Mouse (Mus musculus): ENCODE data around the gene Map3k20. TPM values are rescaled to one million over a fixed set of nuclear protein-coding genes. Genes with fewer than 3 reads are reported as not detected.

Map3k20 gene
- total RNA-seq, 1 experiment from 2014 or later = 39.2 TPM

DNA sequence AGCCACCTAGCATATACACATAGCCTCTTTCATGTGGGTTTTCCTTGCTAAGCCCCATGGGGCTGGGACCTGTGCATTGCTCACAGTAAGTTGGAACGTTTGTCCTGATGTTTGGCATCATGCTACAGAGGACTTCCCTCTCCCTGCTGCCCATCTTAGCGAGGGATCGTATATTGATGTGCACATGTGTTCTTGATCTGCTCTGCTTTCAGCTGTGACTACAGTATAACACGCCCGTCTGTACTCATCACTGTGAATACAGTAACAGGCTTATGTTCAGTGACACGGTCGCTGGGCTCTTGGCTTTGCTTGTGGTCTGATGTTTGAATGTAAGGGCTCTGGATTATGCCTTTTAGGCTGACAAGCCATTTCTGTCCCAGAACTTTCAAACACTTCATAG lies 20.3 kb downstream of the Map3k20 start:
- ATAC-seq (replicated peaks in 1 of 2; ENCODE audit: insufficient read depth in 1 of 2, low FRiP score in 2 of 2, low TSS enrichment in 1 of 2, low read depth in 1 of 2, poor library complexity in 2 of 2, severe bottlenecking in 2 of 2) = no peak

DNA sequence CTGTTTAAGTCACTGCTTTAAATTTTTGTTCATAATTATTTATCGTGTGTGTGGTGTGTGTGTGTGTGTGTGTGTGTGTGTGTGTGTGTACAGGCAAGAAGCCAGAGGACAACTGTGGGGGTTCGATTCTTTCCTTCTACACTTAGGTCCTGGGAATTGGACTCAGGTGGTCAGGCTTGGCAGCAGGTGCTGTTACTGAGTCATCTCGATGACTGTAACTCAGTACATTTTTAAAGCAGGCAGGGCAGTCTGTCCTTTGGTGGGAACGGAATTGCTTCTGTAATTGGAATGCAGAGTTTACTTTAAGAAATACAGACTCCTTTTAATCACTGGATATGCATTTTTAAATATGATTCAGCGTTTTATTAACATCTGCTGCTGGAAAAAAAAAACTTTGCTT lies 22.9 kb downstream of the Map3k20 start:
- no peak for ATAC-seq (replicated peaks in 1 of 2; ENCODE audit: insufficient read depth in 1 of 2, low FRiP score in 2 of 2, low TSS enrichment in 1 of 2, low read depth in 1 of 2, poor library complexity in 2 of 2, severe bottlenecking in 2 of 2)

DNA sequence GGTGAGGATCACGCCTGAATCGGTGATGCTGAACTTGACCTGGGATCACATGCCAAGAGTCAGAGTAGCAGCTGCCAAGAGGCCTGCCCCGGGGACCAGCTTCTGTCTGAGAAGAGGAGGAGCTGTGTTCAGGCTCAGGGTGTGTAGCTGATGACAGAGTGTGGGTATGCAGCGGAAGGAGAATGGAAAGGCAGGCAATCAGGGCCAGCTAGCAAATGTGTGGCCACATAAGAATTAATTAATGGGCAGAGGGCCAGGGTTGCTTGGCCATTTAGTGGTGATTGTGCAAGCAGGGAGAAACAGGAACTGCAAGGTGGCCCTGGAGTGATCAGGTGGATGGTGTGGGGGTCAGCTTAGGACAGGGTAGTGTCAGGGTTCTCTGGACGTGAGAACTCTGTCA lies 23.5 kb downstream of the Map3k20 start:
- ATAC-seq (replicated peaks in 1 of 2; ENCODE audit: insufficient read depth in 1 of 2, low FRiP score in 2 of 2, low TSS enrichment in 1 of 2, low read depth in 1 of 2, poor library complexity in 2 of 2, severe bottlenecking in 2 of 2) = no peak

DNA sequence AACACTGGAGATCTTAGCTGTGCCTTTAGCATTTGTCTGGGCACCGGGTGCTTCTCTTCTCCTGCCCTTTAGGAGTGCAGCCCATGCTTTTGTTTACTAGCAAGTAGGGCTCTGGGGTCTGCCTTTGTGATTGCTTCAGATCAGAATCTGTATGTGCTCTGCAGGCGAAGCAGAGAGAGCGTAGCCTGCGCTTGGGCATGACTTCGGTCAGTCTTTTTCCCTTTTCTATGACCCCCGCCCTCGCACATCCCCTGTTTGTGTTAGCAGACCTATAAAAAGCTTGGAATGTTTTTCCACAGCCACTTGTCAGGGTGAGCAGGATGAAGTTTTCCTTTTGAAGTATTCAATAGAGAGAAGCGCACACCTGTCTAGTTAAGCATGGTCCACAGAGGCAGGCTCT lies 26.0 kb downstream of the Map3k20 start:
- ATAC-seq (replicated peaks in 1 of 2; ENCODE audit: insufficient read depth in 1 of 2, low FRiP score in 2 of 2, low TSS enrichment in 1 of 2, low read depth in 1 of 2, poor library complexity in 2 of 2, severe bottlenecking in 2 of 2) = no peak

DNA sequence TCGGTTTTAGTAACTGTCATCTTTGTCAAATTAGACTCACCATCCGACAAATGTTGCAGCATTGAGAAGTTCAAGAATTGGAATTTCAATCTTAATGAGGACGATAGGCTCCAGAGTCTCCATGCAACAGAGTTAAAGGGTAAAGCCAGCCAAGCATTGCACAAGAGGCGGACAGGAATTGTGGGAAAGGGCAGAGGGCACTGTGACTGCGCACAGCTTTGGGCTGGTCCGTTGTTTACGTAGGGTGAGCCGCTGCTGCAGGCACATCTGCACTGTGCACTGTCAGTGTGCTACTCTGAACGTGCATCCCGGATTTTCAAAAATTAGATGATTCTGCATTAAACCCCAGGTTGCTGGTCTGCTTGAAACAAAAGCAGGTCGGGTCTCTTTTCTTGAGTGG lies 27.9 kb downstream of the Map3k20 start:
- ATAC-seq (replicated peaks in 1 of 2; ENCODE audit: insufficient read depth in 1 of 2, low FRiP score in 2 of 2, low TSS enrichment in 1 of 2, low read depth in 1 of 2, poor library complexity in 2 of 2, severe bottlenecking in 2 of 2) = no peak

DNA sequence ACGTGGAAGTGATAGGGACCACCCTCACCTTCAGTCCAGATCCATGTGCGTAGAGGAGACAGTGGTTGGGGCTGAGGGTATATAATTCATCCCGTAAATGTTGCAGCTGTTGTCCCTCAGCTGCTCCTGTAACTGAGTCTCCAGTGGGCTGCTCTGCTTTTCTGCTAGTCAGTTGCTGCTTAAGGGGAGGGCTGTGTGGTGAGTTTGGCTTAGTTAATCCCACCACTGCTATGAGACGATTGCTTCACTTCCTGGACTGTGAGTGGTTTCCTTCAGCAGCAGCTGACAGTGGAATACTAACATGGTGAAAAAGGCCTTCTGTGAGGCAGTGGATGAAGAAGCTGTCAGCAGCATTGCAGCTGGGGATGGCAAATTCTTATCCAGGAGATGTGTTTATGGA lies 33.0 kb downstream of the Map3k20 start:
- ATAC-seq (replicated peaks in 1 of 2; ENCODE audit: insufficient read depth in 1 of 2, low FRiP score in 2 of 2, low TSS enrichment in 1 of 2, low read depth in 1 of 2, poor library complexity in 2 of 2, severe bottlenecking in 2 of 2) = peak; percentile 89 to 91

DNA sequence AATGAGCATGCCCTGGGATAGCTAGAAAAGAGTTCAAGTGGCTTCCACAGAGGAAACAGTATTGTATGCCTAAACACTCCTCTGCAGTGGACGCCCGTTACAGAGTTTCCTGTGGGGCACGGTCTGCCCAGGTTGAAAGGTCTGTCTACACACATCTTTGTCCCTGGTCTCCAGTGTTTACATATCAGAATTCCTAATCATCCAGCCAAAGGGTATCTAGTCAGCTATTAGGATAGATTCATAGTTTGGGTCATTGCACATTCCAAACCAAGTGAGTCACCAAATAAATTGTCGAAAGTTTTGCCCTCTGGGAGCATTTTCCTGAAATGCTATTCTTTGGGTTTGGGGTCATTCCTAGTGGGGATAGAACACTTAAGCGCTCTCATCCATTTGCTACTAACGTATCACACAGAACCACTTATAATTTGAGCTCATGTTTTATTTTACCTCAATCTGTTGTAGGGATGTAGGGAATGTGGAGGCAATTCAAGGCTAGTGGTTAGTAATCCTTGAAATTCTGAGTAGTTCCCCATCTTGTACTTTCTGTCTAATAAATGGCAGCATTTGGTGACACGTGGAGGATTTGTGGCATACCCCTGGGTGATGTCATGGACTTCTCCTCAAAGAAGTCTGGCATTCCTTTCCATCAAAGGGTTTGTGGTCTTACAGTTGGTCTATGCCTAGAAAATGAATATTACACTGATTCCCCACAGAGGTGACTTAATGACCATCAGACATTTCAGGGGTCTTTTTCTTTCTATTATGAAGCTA lies 33.8 kb downstream of the Map3k20 start:
- ATAC-seq (replicated peaks in 1 of 2; ENCODE audit: insufficient read depth in 1 of 2, low FRiP score in 2 of 2, low TSS enrichment in 1 of 2, low read depth in 1 of 2, poor library complexity in 2 of 2, severe bottlenecking in 2 of 2) = no peak

DNA sequence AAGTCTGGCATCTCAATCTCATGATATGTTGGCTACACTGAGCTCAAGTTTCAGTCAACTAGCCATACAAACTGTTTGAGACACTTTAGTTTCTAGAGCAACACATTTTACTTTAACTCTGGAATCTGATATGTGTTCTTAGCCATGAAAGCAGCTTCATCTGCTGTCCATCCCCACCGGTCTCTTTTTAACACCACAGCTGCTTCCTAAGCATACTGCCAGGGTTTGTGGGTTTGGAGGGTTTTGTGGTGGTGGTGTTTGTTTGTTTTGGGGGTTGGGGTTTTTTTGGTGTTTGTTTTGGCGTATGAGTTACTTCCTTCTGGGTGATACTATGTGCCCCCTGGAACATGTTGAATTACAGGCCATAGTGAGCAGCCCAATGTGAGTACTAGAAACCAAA lies 35.2 kb downstream of the Map3k20 start:
- no peak for ATAC-seq (replicated peaks in 1 of 2; ENCODE audit: insufficient read depth in 1 of 2, low FRiP score in 2 of 2, low TSS enrichment in 1 of 2, low read depth in 1 of 2, poor library complexity in 2 of 2, severe bottlenecking in 2 of 2)

DNA sequence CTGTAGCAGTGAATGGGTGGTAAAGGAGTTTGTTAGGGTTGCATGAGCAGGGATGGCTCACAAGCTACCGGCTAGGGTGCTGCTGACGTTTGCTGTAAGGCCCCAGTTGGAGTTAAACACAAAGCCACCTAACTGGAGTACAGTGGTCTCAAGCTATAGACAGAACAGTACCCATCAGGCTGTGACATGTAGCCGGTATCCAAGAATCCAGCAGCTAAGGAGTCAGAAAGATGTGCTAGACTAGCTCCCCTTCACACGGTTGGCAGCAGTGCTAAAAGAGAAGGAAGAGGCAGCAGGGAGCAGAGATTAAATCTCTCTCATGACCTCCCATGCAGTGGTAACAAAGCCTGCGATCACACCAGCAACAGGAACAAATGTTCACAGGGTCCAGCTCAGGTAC lies 36.2 kb downstream of the Map3k20 start:
- no peak for ATAC-seq (replicated peaks in 1 of 2; ENCODE audit: insufficient read depth in 1 of 2, low FRiP score in 2 of 2, low TSS enrichment in 1 of 2, low read depth in 1 of 2, poor library complexity in 2 of 2, severe bottlenecking in 2 of 2)

DNA sequence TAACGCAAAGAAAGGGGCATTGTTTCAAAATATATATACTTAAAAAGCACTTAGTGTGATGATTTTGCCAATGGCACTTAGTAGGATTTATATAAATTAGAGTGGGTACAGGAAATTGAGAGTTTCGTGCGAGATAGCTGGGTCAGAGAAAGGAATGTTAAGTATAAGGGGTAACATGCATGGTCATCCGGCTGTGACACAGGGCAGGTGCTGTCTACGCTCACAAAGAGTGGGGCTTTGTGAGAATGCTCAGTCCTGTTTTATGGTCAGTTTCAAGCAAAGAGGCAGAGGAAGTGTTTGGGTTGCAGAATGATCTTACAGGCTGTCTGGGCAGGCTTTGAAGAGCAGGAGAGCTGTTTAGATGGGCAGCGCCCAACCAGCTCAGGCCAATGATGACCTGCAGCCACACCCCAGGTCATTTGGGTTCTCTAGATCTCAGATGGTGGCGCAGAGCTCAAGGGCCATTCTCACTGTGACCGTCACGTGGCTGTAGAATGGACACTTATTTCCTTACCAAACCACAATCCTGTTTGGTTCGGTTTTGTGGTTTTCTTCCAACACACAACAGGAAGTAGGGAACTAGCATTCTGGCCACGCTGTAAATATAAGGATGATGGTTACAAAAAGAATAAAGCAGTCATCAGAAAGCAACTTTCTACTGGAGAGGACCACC lies 37.4 kb downstream of the Map3k20 start:
- ATAC-seq (replicated peaks in 1 of 2; ENCODE audit: insufficient read depth in 1 of 2, low FRiP score in 2 of 2, low TSS enrichment in 1 of 2, low read depth in 1 of 2, poor library complexity in 2 of 2, severe bottlenecking in 2 of 2) = 0 out of 4 replicates have a peak, but pooled peaks of 1 of the 2 experiments have one; percentile 7

DNA sequence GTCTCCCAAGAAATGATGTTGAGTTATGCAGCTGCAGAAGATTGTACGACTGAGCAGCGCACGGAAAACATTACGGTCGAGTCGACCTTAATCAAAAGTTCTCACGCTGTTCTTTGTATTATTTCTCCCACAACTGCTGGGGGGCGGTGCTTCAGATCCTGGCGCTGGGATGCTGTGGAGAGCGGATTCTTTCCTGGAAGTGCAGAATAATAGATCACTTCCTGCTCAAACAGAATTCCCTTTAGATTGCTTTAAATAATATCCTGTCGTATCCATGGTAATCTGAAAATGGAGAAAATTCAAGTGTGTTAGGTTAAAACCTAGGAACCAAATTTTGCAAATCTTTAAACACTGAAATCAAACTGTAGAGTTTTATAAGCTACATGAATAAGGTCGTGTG lies 39.0 kb downstream of the Map3k20 start:
- ATAC-seq (replicated peaks in 1 of 2; ENCODE audit: insufficient read depth in 1 of 2, low FRiP score in 2 of 2, low TSS enrichment in 1 of 2, low read depth in 1 of 2, poor library complexity in 2 of 2, severe bottlenecking in 2 of 2) = no peak

DNA sequence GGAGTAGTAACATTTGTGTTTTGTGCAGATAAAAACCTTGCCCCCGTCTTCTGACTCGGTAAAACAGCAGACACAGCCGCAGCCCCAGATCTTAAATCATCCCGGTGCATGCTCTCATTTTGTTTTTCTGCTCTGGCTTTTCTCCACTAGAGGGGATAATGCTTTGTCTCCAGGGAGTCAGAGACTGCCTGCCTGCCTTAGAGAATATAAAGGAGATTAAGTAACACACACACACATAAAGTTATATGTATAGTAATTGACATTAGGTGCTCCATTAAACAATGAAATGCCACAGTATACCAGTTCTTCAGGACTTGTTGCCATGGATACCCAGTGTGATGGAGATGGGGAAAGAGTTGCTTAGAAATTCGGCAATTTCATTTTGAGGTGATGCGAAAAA lies 41.1 kb downstream of the Map3k20 start:
- no peak for ATAC-seq (replicated peaks in 1 of 2; ENCODE audit: insufficient read depth in 1 of 2, low FRiP score in 2 of 2, low TSS enrichment in 1 of 2, low read depth in 1 of 2, poor library complexity in 2 of 2, severe bottlenecking in 2 of 2)

DNA sequence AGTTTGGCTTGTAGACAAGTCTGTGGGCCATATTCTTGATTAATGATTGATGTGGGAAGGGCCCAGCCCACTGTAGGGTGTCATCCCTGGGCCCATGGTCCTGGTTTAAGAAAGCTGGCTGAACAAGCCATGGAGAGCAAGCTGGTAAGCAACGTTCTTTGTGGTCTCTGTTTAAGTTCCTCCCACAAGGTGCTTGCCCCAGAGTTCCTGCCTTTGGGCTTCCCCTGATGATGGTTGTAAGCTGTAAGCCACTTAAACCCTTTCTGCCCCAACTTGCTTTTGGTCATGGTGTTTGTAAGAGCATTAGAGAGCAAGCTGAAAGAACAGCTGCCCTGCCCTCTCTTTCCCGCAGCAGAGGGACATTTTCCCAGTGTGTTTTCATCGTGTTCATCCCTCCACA lies 43.0 kb downstream of the Map3k20 start:
- ATAC-seq (replicated peaks in 1 of 2; ENCODE audit: insufficient read depth in 1 of 2, low FRiP score in 2 of 2, low TSS enrichment in 1 of 2, low read depth in 1 of 2, poor library complexity in 2 of 2, severe bottlenecking in 2 of 2) = peak; percentile 47 to 53; a peak in 2 of 4 replicates

DNA sequence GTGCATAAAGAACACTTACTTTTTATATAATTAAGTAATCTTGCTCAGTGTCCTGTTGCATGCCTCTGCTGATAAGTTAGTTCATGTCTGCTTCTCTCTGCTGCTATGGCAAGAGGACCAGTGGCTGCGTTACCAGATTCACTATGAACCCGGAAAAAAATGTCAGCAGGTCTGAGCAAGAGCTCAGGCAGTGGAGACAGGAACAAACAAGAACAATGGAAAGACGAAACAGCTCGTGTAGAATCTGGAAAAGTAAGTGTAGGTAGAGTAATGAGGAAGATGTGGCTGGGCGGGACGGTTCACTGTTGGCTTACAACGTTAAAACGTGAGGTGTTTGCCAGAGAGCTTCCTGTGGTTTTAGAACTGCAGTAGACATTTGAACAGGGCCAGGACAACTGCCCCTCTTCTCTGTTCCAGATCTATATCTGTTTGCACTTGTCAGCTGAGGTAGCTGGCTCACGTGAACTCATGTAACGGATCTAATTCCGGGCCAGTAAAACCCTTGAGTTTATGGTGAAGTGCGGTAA lies 45.6 kb downstream of the Map3k20 start:
- ATAC-seq (replicated peaks in 1 of 2; ENCODE audit: insufficient read depth in 1 of 2, low FRiP score in 2 of 2, low TSS enrichment in 1 of 2, low read depth in 1 of 2, poor library complexity in 2 of 2, severe bottlenecking in 2 of 2) = peak; percentile 10 to 52; a peak in 3 of 4 replicates

DNA sequence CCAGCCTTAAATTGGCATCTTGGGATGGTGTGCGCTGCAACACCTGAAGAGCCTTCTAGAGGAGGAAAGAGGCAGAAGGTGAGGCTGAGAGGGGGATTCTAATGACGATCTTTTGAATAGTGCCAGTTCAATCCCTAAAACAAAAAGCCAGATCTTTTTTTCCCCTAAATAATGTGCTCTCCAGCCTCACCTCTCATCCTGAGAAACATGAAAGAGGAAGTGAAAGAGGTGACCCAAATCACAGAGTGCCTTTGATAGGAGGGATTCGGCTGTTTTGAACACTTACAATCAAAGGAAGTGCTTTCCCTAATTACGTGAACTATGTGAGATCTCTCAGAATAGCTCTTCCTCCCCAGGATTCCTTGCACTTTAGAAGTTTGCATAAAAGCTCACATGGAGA lies 46.6 kb downstream of the Map3k20 start:
- ATAC-seq (replicated peaks in 1 of 2; ENCODE audit: insufficient read depth in 1 of 2, low FRiP score in 2 of 2, low TSS enrichment in 1 of 2, low read depth in 1 of 2, poor library complexity in 2 of 2, severe bottlenecking in 2 of 2) = no peak

DNA sequence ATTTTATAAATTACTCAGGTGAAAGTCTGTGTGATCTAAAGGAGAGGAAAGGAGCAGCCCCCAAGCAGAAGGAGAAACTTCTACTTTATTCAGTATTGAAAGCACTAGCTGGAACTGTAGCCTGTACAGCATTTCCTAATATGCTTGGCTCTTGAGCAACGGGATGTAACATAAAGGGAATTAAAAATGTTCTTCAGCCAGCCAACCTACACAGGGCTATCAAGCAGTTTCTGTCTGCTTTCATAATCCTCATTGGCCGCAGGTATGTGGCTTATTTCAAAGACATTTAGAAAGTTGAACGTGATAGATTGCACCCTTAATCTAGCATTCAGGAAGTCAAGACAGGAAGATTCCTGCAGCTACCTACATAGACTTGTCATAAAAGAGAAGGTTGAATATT lies 47.8 kb downstream of the Map3k20 start:
- ATAC-seq (replicated peaks in 1 of 2; ENCODE audit: insufficient read depth in 1 of 2, low FRiP score in 2 of 2, low TSS enrichment in 1 of 2, low read depth in 1 of 2, poor library complexity in 2 of 2, severe bottlenecking in 2 of 2) = no peak; a peak in 1 of 4 replicates

DNA sequence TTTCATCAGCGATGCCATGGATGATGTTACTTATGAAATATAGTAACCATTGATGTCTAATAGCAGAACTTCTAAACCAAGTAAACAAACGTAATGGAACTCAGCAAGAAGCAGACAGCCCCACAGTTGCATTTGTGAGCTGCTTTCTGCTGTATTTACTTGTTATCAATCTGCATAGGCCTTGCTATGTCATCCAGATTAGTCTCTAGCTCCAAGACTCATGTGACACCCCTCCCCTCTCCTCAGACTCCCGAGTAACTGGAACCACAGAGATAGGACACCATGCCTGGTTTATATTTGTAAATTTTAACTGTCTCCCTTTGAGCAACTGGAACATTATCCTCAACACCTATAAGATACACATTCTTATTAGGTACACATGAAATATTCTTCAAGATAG lies 51.4 kb downstream of the Map3k20 start:
- ATAC-seq (replicated peaks in 1 of 2; ENCODE audit: insufficient read depth in 1 of 2, low FRiP score in 2 of 2, low TSS enrichment in 1 of 2, low read depth in 1 of 2, poor library complexity in 2 of 2, severe bottlenecking in 2 of 2) = no peak

DNA sequence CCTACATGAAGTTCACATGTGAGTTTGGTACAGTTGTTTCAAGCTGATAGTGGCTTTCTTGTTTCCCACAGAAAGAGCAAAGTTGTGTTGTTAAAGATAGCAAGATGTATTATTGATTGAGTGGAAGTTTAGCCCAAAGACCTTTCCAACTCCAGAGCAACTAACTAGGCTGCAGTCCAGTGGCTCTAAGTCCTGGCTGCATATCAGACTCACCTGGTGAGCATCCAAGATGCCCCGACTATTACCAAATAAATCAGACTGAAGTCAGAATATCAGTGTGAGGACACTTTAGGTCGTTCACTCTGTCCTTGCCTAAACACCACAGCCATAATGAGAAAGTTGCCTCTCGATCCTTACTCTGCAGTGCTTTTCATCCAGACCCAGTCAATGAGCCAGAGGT lies 59.8 kb downstream of the Map3k20 start:
- no peak for ATAC-seq (replicated peaks in 1 of 2; ENCODE audit: insufficient read depth in 1 of 2, low FRiP score in 2 of 2, low TSS enrichment in 1 of 2, low read depth in 1 of 2, poor library complexity in 2 of 2, severe bottlenecking in 2 of 2)

DNA sequence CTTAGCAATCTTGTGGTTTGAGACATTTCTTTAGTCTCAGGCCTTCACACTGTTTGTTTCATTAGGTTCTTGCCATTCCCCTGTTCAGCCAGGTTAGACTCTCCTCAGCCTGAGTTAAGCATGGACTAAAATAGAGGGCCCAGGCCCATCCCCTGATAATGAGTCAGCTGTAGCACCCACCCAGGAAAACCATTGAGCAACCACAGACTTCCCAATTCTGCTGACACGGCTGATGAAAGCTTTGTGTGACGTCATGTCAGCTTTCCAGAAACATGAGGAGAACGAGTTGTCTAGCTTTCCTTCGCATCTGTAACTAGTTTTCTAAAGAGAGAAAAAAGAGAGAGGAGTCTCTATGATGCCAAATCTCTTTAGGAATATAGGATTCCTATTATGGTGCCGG lies 65.9 kb downstream of the Map3k20 start:
- ATAC-seq (replicated peaks in 1 of 2; ENCODE audit: insufficient read depth in 1 of 2, low FRiP score in 2 of 2, low TSS enrichment in 1 of 2, low read depth in 1 of 2, poor library complexity in 2 of 2, severe bottlenecking in 2 of 2) = no peak; a peak in 1 of 4 replicates
